Mouse (Mus musculus) adrenal gland, adult 2 months (tissue): ENCODE results near the gene Hdgfl2. TPM values are rescaled to one million over a fixed set of nuclear protein-coding genes. Genes with fewer than 3 reads are reported as not detected.
A peak's percentile ranks its signal among the peaks of the same experiment; 100 is the strongest.

Experiments used
- DNase-seq: peaks from one replicate; pipeline ENCODE4 v3.0.0; 2021
- polyA plus RNA-seq: library from polyadenylated mRNA; depleted of rRNA; stranded (reverse); fragments of >200 nt; gene quantifications from 2 replicates; pipeline ENCODE4 v1.2.3, GENCODE M21; 2012
- total RNA-seq, 2 experiments: library from RNA; stranded (reverse); gene quantifications; 2 replicates each; pipeline ENCODE4 v1.2.3; 2021

Hdgfl2 gene
- total and polyA plus RNA-seq, 3 experiments: 52.7 to 93.5 (median 63.7) TPM

GRCm38 (mm10) chr17:56125276-56125630 is 45.8 kb downstream of the Hdgfl2 start:
- DNase-seq: no peak

- DNase-seq: no peak
Measured at GRCm38 (mm10) chr17:56126175-56126574, 46.7 kb downstream of the Hdgfl2 start.

- DNase-seq: no peak
Measured at GRCm38 (mm10) chr17:56128246-56128645, 48.8 kb downstream of the Hdgfl2 start.

GRCm38 (mm10) chr17:56131136-56131535 is 51.7 kb downstream of the Hdgfl2 start:
- DNase-seq: no peak

GRCm38 (mm10) chr17:56131814-56132213 is 52.4 kb downstream of the Hdgfl2 start:
- DNase-seq: peak; percentile 73

- DNase-seq: peak; percentile 69
Measured at GRCm38 (mm10) chr17:56132661-56133060, 53.2 kb downstream of the Hdgfl2 start.

- DNase-seq: peak; percentile 80
Measured at GRCm38 (mm10) chr17:56133457-56134363, 54.3 kb downstream of the Hdgfl2 start.

GRCm38 (mm10) chr17:56134463-56134971 is 55.1 kb downstream of the Hdgfl2 start:
- peak; percentile 80 for DNase-seq

- no peak for DNase-seq
Measured at GRCm38 (mm10) chr17:56136558-56136957, 57.1 kb downstream of the Hdgfl2 start.

- DNase-seq: no peak
Measured at GRCm38 (mm10) chr17:56137839-56138613, 58.6 kb downstream of the Hdgfl2 start.

- peak; percentile 25 for DNase-seq
Measured at GRCm38 (mm10) chr17:56139355-56139754, 59.9 kb downstream of the Hdgfl2 start.

- DNase-seq: peak; percentile 73
Measured at GRCm38 (mm10) chr17:56139858-56140595, 60.6 kb downstream of the Hdgfl2 start, which contains the start of gene Sema6b. Gene Sema6b (minus strand): TSS chr17:56140343.

- peak; percentile 25 for DNase-seq
Measured at GRCm38 (mm10) chr17:56141702-56142605, 62.5 kb downstream of the Hdgfl2 start.

GRCm38 (mm10) chr17:56144546-56144945 is 65.1 kb downstream of the Hdgfl2 start:
- DNase-seq: no peak

- DNase-seq: no peak
Measured at GRCm38 (mm10) chr17:56146131-56146530, 66.7 kb downstream of the Hdgfl2 start.

GRCm38 (mm10) chr17:56147420-56147819 is 68.0 kb downstream of the Hdgfl2 start:
- DNase-seq: no peak

- no peak for DNase-seq
Measured at GRCm38 (mm10) chr17:56148280-56148679, 68.8 kb downstream of the Hdgfl2 start.

- DNase-seq: no peak
Measured at GRCm38 (mm10) chr17:56148790-56149618, 69.6 kb downstream of the Hdgfl2 start.

- no peak for DNase-seq
Measured at GRCm38 (mm10) chr17:56149897-56150296, 70.5 kb downstream of the Hdgfl2 start.
